Mouse (Mus musculus): ENCODE measurements around the gene Kif2c. TPM values are rescaled to one million over a fixed set of nuclear protein-coding genes. Genes with fewer than 3 reads are reported as not detected.

Kif2c gene
- total RNA-seq, 2 experiments from 2014 or later, result 0.30 to 0.36 TPM

DNA sequence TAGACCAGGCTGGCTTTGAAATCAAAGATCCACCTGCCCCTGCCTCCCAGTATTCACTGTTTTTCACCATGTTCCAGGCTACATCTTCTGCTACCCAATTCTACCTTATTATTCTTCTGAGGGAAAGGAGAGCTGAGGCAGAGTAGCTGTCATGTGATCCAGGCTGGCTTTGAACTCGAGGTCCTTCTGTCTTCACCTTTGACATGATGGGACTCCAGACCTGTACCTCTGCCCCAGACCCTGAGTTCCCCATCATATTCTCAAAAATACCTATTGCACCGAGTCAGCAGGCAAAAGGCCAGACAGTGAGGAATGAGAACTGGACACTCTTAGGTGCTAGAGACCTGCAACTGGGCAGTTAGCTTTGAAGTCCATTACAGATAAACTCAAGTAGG, 47.8 kb downstream of the Kif2c start:
- DNase-seq, result no peak

DNA sequence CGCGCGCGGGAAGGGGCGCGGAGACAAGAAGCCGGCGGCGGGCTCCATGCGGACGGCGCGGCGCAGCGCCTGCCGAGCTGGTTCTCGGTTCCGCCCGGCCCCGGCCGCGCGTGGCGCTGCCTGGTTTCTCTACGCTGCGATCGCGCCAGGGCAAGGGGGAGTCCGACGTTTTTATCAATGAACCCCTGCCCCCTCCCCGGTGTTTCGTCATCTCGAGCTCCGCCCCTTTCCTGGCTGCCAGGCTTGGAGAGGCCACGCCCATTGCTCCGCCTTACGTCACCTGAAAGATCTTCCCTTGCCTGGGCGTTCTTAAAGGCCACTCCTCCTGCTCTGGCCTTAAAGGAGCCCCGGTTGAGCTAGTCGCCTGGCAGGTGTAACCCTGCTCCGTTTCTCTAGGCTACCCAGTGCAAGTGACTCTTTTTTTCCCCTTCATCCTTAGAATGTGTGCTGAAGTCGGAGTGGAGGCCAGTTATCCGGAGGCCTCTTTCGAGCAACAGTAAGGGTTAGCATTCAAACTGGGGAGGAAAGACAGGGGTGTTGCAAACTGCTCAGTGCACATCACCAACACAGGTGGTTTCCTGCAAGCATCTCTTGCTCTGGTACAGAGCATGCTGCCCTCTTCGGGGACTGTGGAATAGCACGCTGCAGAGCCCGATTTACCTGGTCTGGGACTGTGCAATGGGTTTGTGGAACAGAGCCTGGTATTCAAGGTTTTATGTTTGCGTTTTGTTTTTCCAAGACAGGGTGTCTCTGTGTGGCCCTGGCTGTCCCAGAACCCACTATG, 48.4 kb downstream of the Kif2c start, which contains the start of gene Plk3:
TSS of gene Plk3 (minus strand) at position 147 of the 784 bp plus-strand sequence.
- peak; percentile 98 to 99 for DNase-seq

DNA sequence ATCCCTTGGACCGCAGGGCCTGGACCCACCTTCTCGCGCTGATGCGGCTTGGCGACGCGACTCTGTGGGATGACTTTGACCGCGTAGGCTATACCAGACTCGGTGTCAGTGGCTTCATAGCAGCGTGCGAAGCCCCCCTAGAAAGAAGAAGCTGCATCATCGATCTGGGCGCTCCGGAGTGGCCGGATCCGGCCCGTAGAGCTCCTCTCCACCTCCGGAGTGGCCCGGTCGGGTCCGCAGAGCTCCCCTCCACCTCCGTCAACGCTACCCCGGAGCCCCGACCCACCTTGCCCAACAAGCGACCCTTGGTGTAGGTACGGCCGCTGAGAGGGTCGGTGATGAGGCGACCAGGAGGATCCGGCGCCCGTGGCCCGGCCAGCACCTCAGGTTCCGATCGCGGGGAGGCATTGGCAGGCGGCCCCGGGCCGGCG, 49.1 kb downstream of the Kif2c start:
- peak in 1 of 2 experiments; percentile 28 for DNase-seq

DNA sequence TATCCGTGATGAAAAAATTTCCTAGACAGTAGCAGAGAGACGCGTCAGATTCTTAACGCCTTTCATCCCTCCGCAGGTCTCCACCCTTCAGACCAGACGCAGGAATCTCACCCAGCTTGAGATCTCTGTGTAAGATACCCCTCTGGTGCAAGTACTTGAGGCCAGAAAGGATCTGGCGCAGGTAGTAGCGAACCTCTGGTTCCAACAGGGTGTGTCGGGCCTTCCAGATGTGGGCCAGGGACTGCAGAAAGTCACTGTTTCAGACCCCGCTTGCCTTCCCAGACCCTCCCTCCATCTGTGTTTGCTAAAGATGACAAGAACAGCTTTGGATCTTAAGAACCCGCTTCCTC, 49.7 kb downstream of the Kif2c start:
- DNase-seq, result no peak

DNA sequence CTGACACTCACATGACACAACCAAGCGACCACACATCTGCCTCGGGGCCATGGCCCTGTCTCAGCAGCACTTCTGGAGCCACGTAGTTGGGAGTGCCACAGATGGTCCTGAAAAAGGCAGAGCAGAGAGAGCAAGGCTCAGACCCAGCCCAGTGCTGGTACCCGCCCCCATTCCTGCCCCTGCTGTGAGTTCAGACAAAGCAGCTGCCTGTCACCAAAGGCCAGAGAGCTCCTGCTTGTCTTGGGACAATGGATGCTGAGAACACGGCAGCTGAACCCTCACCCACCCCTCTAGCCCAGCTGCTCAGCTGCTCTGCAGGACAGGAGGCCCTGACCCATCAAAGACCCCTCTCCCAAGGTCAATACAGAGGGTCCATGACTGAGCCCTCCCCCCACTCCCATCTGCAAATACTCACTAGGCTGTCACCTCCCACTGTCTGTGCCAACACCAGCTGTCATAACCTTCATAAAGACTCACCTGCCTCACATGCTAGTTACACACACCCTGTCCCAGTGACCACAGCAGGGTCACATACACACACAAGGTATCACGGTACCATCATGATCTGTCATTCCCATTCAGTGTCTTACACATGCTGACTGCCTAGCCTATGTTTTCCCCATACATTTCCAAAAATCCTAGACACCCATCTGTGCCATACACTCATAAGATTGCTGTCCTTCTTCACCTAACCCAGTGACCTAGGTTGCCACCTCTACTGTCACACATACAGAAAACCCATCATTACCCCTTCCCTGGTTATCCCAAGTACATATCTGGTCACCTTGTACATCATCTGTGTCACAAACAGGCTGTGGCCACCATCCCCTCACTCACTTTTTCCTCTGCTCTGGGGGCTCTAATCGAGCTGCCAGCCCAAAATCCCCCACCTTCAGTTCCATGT, 50.3 kb downstream of the Kif2c start:
- DNase-seq, result no peak

DNA sequence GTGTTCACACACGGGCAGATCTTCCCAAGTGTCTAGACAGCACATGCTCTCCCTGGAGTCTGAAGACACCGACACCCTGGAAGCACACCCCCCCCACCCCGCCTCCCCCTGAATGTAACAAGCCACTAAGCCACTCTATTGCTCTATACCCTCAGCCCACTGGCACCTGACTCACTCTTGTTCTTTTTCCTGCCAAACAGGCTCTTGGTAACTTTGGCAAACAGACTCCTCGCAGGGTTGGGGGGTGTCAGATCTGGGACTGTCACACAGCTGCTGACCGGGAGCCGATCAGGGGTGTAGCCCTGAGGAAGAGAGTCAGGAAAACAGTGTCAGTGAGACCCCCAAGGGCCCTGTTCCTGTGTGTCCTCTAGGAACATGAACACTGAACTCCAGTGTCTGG, 51.2 kb downstream of the Kif2c start:
- DNase-seq, result no peak

DNA sequence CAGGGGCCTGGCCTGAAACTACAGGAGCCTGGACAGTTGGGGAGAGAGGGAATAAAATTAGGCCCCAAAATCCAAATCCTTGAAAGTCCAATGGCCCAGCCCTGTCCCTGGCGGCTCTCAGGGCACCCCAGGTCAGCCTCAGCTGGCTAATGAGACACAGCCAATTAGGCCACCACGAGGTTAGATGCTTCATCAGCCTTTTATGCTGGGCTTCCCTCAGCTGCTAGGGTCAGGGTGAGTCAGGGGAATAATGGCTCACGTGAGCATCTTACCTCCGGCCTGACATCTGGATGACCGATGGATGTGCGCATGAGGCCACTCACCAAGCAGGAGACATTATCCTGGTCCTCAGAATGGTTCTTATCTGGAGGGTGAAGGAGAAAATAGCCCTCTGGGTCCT, 51.6 kb downstream of the Kif2c start:
- no peak for DNase-seq

DNA sequence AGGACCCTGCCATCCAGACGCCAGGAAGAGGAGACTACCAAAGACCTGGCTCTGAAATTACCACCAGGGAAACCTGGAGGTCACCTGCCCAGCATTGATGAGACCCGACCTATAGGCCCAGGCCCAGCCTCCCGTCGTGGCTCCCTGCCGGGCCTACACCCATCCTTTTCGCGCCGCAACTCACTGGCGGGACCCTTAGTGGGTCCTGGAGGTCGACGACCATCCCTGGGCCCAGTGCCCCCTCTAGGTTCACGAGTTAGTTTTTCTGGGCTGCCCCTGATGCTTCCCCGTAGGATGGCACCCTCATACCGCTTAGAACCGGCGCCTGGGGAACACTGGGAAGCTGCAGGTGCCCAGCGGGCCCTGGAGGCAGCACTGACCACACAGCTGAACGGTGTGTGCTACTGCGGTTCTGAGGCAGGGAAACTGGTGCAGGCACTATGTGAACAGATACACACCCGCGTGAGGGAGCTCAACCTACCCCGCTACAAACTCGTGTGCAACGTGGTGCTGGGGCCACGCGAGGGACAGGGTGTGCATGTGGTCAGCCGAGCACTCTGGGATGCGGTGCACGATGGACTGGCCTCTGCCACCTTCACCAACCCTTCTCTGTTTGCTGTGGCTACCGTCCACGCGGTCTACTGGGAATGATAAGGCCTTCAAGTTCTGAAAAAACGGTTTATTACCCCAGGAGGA, 54.3 kb downstream of the Kif2c start:
- no peak for DNase-seq

DNA sequence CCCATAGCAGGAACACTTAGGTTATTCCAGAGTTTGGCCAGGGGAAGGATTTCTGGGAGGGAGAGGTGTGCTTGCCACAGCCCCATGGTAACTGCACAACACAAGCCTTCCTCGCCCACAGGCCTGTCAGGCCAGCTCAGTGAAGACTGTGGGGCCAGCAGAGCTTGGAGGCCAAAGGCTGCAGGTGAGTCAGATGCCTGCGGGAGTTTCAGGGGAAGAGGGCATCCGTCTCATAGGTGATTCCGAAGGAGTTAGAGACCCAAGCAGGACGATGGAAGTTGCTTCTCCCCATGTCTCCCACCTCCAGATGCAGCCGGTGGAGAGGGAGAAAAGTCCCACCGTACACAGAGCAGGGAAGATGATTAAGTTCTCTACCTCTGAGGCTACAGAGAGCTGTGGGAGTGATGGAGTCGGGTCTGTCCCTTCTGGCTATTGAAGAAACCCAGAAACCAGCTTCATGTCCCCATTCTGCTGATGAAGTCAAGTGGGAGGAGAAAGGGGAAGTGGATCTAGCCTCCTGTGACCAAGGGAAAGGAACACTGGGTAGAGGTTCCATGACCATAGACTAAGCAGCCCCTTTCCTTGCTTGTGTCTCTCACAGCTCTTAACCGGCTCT, 55.7 kb downstream of the Kif2c start, which contains the start of gene Tctex1d4:
TSS of gene Tctex1d4 (plus strand) at position 120 of the 616 bp plus-strand sequence.
- peak; percentile 26 to 49 for DNase-seq

DNA sequence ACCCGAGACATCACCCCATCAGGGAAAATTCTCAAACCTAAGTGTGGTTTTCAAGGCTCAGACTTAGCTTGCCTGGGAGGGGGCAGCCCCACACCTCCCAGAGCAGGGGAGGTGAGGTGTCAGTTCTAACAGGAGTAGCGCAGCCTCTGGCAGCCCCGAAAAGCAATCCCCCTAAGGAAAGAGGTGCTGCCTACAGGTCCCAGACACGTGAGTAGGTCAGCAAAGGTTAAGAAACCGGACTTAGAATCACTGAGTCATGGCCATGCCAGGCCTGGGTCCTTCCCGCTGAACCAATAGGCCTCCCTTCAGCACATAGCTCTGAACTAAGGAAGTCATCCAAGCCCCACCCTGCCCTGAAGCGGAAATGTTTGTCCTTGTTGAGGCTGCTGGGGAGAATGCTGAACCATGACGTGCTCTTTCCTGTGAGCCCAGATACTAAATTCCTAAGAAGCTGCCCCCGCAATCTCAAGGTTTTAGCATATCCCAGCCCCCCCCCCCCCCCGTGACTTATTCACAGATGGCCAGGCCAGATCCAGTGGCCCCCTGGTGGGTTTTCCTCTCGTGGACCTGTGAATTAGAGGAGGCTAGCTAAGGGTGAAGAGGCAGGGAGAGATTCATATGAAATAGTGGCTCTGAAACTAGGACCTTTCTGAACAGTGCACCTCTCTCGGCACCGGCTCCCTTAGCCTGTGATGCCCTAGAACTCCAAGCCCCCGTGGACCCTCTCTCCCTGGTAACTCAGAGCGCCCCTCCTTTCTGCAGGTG, 56.3 kb downstream of the Kif2c start:
- DNase-seq, result peak; percentile 87 to 96

DNA sequence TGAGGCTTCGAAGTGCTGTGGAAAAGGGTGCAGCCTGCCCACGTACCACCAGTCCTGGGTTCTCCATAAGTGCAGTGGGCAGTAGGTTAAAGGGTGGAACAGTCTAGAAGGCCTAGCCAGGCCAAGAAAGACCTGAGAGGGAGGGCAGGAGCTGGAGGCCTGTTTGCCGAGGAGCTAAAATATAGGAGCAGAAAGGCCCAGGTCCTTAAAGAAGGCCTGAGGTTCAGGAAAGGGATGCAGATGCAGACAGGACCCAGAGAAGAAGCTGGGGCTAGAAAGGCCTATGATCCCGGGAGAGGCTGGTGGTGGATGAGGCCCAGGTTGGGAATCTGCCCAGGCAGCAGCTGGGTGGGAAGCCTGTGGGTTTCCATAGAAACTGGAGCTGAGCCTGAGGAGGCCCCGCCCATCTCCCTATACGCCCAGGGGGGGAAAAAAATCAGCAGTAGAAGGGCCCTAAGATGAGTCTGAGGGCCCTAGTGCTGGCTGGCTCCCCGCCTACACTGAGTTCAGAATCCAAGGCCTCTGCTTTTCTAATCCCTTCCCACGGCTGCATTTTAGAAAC, 57.0 kb downstream of the Kif2c start, which contains the start of gene Btbd19:
TSS of gene Btbd19 (minus strand) at position 378 of the 562 bp plus-strand sequence.
- peak; percentile 86 to 89 for DNase-seq

DNA sequence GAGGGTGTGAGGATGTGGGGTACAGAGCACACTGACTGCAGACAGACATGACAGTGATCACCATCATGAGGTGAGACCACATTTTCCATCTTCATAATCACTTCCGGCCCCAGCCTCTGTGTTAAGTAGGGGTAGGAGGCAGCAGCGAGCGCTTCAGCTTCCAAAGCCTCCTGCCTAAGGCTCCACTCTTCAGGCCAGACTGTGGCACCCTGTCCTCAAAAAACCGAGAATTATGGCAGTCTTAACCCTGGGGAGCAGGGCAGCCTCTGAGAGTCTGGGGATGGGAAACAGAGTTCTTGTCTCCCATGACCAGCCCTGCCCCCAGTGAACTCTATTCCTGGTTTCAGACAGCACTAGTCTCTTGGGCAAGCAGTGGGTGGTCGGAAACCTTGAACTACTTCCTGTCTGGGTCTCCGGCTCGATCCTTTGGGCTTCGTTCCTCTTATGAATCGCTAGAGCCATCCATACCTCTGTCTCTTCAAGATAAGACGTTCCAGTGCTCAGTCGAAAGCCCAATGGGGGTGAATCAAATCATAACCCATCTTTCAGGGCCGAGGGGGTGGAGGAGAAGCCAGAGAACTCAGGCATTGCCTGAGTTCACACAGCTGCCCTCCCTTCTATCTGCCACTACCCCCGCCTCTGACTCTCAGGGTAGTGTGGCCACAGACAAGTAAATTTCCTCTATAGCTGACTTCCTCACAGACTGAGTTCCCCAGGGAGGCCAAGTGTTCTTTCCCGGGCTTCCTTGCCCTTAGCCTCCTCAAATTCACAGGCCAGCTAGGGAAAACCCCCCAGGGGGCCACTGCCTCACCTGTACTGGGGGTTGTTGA, 57.7 kb downstream of the Kif2c start:
- peak; percentile 71 to 77 for DNase-seq

DNA sequence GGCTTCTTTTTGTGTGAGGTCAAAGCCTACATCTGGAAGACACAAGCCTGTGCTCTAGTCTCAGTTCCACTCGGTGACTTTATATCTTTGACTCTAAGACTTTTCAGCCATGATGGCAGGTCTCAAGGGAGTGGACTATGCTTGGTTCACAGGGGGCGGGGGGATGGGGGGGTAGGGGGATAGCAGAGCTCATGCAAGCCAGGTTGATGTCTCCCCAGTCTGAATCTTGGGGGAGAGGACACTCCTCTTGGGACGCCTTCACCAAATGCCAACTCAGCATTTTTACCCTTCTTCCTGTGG, 58.3 kb downstream of the Kif2c start:
- no peak for DNase-seq

DNA sequence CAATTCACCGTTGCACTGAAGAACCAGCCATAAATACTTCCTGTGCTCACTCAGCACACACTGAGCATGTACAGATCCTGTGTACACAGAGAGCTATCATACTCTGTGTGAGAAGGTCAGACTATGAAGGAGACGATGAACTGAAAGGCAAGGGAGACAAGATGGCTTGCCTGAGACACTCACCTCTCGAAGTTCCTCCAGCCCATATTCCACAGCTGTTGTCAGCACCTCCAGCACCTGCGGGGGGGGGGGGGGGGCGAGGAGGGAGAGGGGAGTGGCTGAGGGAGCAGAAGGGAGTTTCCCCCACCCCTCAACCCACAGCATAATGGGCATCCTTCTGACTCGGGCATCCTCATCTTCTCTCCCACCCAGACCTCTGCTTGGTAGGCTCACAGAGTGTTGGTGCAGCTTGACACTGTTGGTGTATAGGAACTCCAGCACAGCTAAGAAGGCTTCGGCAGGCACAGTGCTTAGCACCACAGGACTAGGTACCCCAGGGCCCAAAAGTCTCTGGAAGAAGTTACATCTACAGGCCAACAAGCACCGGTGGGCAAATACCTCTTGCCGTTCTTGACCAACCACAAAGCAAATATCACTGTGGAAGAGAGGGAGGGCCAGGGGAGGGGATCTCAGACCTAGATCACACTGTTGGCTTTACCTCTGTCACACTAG, 58.8 kb downstream of the Kif2c start:
- DNase-seq, result no peak

DNA sequence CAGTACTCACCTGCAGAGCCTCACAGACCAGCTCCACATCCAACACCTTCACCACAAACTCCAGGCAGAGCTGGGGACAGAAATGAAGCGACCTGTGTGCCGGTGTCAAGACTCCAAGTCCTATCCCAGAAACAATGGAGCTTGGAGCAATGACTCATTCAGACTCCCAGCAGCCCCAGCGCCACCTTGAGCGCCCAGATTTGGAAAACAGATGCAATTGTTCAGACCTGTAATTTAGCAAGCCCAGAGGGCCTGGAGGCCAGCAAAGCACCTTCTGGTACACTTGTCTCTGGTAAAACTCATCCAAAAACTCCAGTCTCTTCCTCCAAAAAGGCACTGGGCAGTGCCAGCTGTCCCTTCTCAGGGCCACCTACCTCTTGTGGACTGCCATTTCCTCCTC, 60.2 kb downstream of the Kif2c start:
- DNase-seq, result peak in 1 of 2 experiments; percentile 39

DNA sequence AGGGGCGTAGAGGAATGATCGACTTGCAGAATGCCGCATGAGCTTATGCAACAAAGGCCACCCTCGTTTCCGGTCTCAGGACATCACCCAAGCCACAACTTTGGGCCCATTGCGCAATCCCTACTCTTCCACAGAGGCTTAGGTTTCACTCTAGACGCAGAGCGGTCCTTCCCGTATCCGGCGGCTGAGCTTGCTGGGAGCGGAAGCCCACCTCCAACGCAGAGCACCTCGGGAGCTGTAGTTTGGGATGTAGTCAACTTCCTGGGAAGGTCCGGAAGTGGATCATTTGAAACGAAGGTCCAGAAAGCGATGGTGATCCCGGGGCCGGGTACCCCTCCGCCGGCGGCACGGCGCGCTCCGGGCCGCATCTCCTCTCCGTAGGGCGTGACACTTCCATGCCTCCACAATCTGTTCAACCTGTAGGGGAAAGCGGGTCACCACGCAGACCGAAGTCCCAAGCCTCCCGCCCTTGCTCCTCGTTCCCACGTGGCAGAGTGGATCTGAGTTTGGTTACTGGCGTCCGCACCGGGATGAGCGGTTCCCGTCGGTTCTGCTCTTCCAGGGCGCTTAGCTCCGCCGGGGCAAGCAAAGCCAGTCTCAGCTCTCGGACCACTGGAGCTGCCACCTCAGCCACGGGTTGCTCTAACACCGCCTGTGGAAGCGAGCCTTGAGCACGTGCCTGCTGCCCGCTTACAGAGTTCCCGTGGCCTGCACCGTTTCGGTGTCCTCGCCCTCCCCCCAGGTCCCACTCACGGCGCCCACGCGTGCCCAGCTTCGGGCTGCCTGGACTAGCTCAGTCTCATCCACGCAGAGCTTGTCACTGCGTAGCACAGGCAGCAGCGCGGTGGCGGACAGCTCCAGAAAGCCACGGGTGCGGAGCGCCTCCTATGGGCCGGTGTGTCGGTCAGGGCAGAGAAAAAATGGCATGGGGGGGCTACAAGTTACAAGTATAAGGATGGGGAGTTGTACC, 61.7 kb downstream of the Kif2c start:
- peak; percentile 97 to 99 for DNase-seq

DNA sequence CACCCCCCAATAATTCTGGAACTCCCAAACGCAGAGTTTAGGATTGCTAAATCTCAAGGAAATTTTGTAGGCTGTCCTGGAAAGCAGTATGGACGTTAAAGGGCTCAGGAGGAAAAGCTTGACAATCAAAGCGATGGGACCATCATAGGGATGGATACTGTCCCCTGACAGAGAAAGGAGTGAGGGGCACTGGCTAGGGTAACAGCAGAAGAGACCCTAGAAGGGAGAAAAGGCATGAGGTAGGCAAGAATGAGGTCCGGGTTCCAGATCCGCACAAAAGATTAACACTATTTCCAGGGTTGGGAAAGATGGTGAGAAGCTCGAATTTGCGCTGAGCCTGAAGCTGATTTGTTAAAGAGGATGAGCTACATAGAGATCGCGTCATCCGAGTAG, 62.4 kb downstream of the Kif2c start:
- no peak for DNase-seq

DNA sequence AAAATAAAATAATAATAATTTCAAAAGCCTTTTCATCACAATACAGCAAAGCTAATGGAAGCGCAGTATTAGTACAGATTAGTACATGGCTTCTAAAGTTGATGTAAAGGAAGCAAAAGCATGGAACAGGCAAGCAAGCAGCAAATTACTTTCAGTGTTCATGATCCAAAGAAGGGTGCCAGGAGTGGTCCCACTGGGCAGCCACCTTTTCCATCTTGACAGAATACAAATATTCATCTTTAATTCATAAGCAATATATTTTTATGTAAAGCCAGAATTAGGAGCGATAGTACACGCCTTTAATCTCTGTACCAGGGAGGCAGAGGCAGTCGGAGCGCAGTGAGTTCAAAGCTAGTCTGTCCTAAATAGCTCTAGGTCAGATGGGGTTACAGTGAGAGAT, 62.8 kb downstream of the Kif2c start:
- DNase-seq, result no peak

All from heart, adult 18-20 months (tissue).